Mouse (Mus musculus): ENCODE measurements around the gene Klhdc8b.

Klhdc8b gene

GRCm38 (mm10) chr9:108450292-108451169, 10.8 kb downstream of the Klhdc8b start:
- peak in 1 of 2 experiments; percentile 33 for DNase-seq

- no peak for DNase-seq
Measured at GRCm38 (mm10) chr9:108449860-108450259, 11.5 kb downstream of the Klhdc8b start.

GRCm38 (mm10) chr9:108445125-108445524, 16.3 kb downstream of the Klhdc8b start:
- no peak for DNase-seq

- DNase-seq, result no peak
Measured at GRCm38 (mm10) chr9:108441236-108441919, 20.0 kb downstream of the Klhdc8b start.

GRCm38 (mm10) chr9:108440485-108440884, 20.9 kb downstream of the Klhdc8b start:
- no peak for DNase-seq

- DNase-seq, result no peak
Measured at GRCm38 (mm10) chr9:108439176-108439575, 22.2 kb downstream of the Klhdc8b start.

GRCm38 (mm10) chr9:108436182-108436581, 25.2 kb downstream of the Klhdc8b start, which contains the start of gene BC048562:
BC048562 (plus strand) TSS chr9:108436482.
- no peak for DNase-seq

- DNase-seq, result no peak
Measured at GRCm38 (mm10) chr9:108431431-108432067, 29.8 kb downstream of the Klhdc8b start.

GRCm38 (mm10) chr9:108428384-108428783, 33.0 kb downstream of the Klhdc8b start, which contains the start of gene Ccdc36:
Ccdc36 (minus strand) TSS chr9:108428484.
- DNase-seq, result no peak

- DNase-seq, result peak in 1 of 2 experiments; percentile 18
Measured at GRCm38 (mm10) chr9:108412221-108412620, 49.2 kb downstream of the Klhdc8b start.

GRCm38 (mm10) chr9:108411381-108411942, 49.9 kb downstream of the Klhdc8b start:
- no peak for DNase-seq

- no peak for DNase-seq
Measured at GRCm38 (mm10) chr9:108409535-108409934, 51.8 kb downstream of the Klhdc8b start.

- DNase-seq, result no peak
Measured at GRCm38 (mm10) chr9:108404451-108404850, 56.9 kb downstream of the Klhdc8b start.

GRCm38 (mm10) chr9:108403081-108403480, 58.3 kb downstream of the Klhdc8b start:
- DNase-seq, result no peak

GRCm38 (mm10) chr9:108401186-108401960, 60.0 kb downstream of the Klhdc8b start:
- DNase-seq, result peak; percentile 30 to 31

GRCm38 (mm10) chr9:108398324-108398723, 63.1 kb downstream of the Klhdc8b start:
- DNase-seq, result peak; percentile 18 to 20
